Mouse (Mus musculus) liver, postnatal 0 days (tissue): ENCODE data around the gene Tmem44. TPM values are rescaled to one million over a fixed set of nuclear protein-coding genes. Genes with fewer than 3 reads are reported as not detected.

Experiments used
- ATAC-seq: fragments of 200-750 bp; cut with Nextera tagmentation; 2 replicates; pipeline ENCODE4 v1.8.0; 2017; ENCODE audit warnings: mild to moderate bottlenecking, moderate library complexity
- DNase-seq: peaks from one replicate; pipeline ENCODE4 v3.0.0-alpha.2; 2016
- H3K27ac ChIP-seq: fragments of 300-500 bp; sonication (generic); 2 replicates; pipeline ENCODE4 v1.5.1; 2014; ENCODE audit warnings: antibody characterized with exemption, moderate library complexity, mild to moderate bottlenecking, low read depth
- H3K27me3 ChIP-seq: fragments of 300-500 bp; sonication (generic); 2 replicates; pipeline ENCODE4 v1.6.1; 2014; ENCODE audit warnings: low read length, control low read depth, mixed read lengths; ENCODE audit not compliant: insufficient read depth
- H3K36me3 ChIP-seq: fragments of 300-500 bp; sonication (generic); replicated peaks from 2 replicates; pipeline ENCODE4 v1.6.1; 2014; ENCODE audit warnings: mild to moderate bottlenecking, control low read depth, low read length, moderate library complexity, mixed read lengths; ENCODE audit not compliant: insufficient read depth
- H3K4me1 ChIP-seq: fragments of 300-500 bp; sonication (generic); 2 replicates; pipeline ENCODE4 v1.6.1; 2014; ENCODE audit warnings: antibody characterized with exemption, mild to moderate bottlenecking, control low read depth; ENCODE audit not compliant: insufficient read depth
- H3K4me2 ChIP-seq: fragments of 300-500 bp; sonication (generic); 2 replicates; pipeline ENCODE4 v1.6.1; 2014; ENCODE audit warnings: low read depth, mild to moderate bottlenecking, low read length, moderate library complexity, mixed read lengths
- H3K4me3 ChIP-seq: fragments of 300-500 bp; sonication (generic); 2 replicates; pipeline ENCODE4 v1.5.1; 2014; ENCODE audit warnings: low read depth, low read length
- H3K9ac ChIP-seq: fragments of 300-500 bp; sonication (generic); replicated peaks from 2 replicates; pipeline ENCODE4 v1.6.1; 2014; ENCODE audit warnings: mild to moderate bottlenecking, moderate library complexity
- H3K9me3 ChIP-seq: fragments of 300-500 bp; sonication (generic); 2 replicates; pipeline ENCODE4 v1.6.1; 2016; ENCODE audit warnings: mild to moderate bottlenecking, control low read depth, low read length, mixed read lengths
- CTCF ChIP-seq: sonication (generic); IDR thresholded peaks from 2 replicates; pipeline ENCODE4 v1.5.1; 2016; ENCODE audit warnings: antibody characterized with exemption, low read depth
- EP300 ChIP-seq: IDR thresholded peaks from 2 replicates; pipeline ENCODE4 v1.6.1; 2016; ENCODE audit warnings: antibody characterized with exemption, low read depth, mild to moderate bottlenecking
- WGBS: fragments of 180-500 bp; shearing (Covaris S2); extraction: QIAGEN DNeasy Blood & Tissue Kit; methylation state at CpG from one replicate; pipeline ENCODE4 v1.1.7; 2014; ENCODE audit not compliant: insufficient replicate concordance; 5-methylcytosine and 5-hydroxymethylcytosine counted together
- polyA plus RNA-seq: library from polyadenylated mRNA; unstranded; fragments of >200 nt; fragmentation: Nextera tagmentation; extraction: Ambion mirVana; gene quantifications from 2 replicates; pipeline ENCODE4 v1.2.1, GENCODE M21; 2015

Gene Tmem44
- polyA plus RNA-seq, 1 experiment from 2014 or later, result 0.73 TPM

- Histone ChIP-seq H3K4me1 (no peaks in the 10 kb centered on the region), H3K27me3 (no peaks in the 10 kb centered on the region), H3K4me2 (no peak overlapping the region), H3K27ac (no peak overlapping the region), H3K4me3 (no peak overlapping the region), H3K36me3 (peaks cover 70% of the 10 kb centered on the region), H3K9me3 (no peaks in the 10 kb centered on the region), H3K9ac (no peak overlapping the region)
- WGBS, result 90% methylated on average over 1 of the region's 1 CpGs
- TF ChIP-seq EP300 (no peak), CTCF (no peak)
- no peak for DNase-seq
- no peak for ATAC-seq
Measured at GRCm38 (mm10) chr16:30576392-30576791, 25.8 kb upstream of the Tmem44 start.

- Histone ChIP-seq H3K4me1 (no peaks in the 10 kb centered on the region), H3K4me2 (no peak overlapping the region), H3K36me3 (peaks cover 72% of the 10 kb centered on the region), H3K27ac (no peak overlapping the region), H3K9ac (no peak overlapping the region), H3K9me3 (no peaks in the 10 kb centered on the region), H3K4me3 (no peak overlapping the region), H3K27me3 (no peaks in the 10 kb centered on the region)
- ATAC-seq (no peak), DNase-seq (no peak)
- TF ChIP-seq EP300 (no peak), CTCF (no peak)
- WGBS, result 73% methylated on average over 7 of the region's 7 CpGs
Measured at GRCm38 (mm10) chr16:30575815-30576214, 25.2 kb upstream of the Tmem44 start.

- ATAC-seq (no peak), DNase-seq (no peak)
- no peaks in the 10 kb centered on the region for H3K9me3 ChIP-seq
- no peaks in the 10 kb centered on the region for H3K27me3 ChIP-seq
- H3K9ac ChIP-seq, result no peak overlapping the region
- H3K4me1 ChIP-seq, result no peaks in the 10 kb centered on the region
- no peak overlapping the region for H3K4me2 ChIP-seq
- TF ChIP-seq CTCF (no peak), EP300 (no peak)
- no peak overlapping the region for H3K4me3 ChIP-seq
- WGBS, result 68% methylated on average over 4 of the region's 4 CpGs
- peaks cover 72% of the 10 kb centered on the region for H3K36me3 ChIP-seq
- H3K27ac ChIP-seq, result no peak overlapping the region
Measured at GRCm38 (mm10) chr16:30572239-30572638, 21.6 kb upstream of the Tmem44 start.

- H3K4me1 ChIP-seq, result no peaks in the 10 kb centered on the region
- TF ChIP-seq EP300 (no peak), CTCF (no peak)
- no peaks in the 10 kb centered on the region for H3K27me3 ChIP-seq
- WGBS, result 72% methylated on average over 5 of the region's 5 CpGs
- no peak overlapping the region for H3K4me2 ChIP-seq
- no peak overlapping the region for H3K27ac ChIP-seq
- no peaks in the 10 kb centered on the region for H3K9me3 ChIP-seq
- no peak overlapping the region for H3K4me3 ChIP-seq
- no peak for ATAC-seq
- no peak for DNase-seq
- H3K36me3 ChIP-seq, result peaks cover 69% of the 10 kb centered on the region
- H3K9ac ChIP-seq, result no peak overlapping the region
Measured at GRCm38 (mm10) chr16:30571378-30571777, 20.7 kb upstream of the Tmem44 start.

GRCm38 (mm10) chr16:30570173-30570572 is 19.5 kb upstream of the Tmem44 start:
- 0 out of 2 replicates have a peak, but pooled peaks cover 3% of the 10 kb centered on the region for H3K4me1 ChIP-seq
- TF ChIP-seq EP300 (no peak), CTCF (0 out of 2 replicates have a peak, but pooled peaks have one; percentile 13)
- no peak overlapping the region for H3K4me3 ChIP-seq
- H3K27me3 ChIP-seq, result no peaks in the 10 kb centered on the region
- H3K4me2 ChIP-seq, result no peak overlapping the region
- no peak overlapping the region for H3K9ac ChIP-seq
- H3K27ac ChIP-seq, result no peak overlapping the region
- ATAC-seq (no peak), DNase-seq (no peak)
- WGBS, result 86% methylated on average over 4 of the region's 4 CpGs
- H3K36me3 ChIP-seq, result peaks cover 77% of the 10 kb centered on the region
- no peaks in the 10 kb centered on the region for H3K9me3 ChIP-seq

- TF ChIP-seq EP300 (peak; percentile 57; the same call in 1 of the 2 replicates), CTCF (no peak)
- 63% methylated on average over 6 of the region's 6 CpGs for WGBS
- Histone ChIP-seq H3K36me3 (peaks cover 85% of the 10 kb centered on the region), H3K27ac (peak overlapping the region; percentile 73), H3K4me1 (peaks cover 5% of the 10 kb centered on the region; the same call in 1 of the 2 replicates), H3K27me3 (no peaks in the 10 kb centered on the region), H3K4me3 (no peak overlapping the region), H3K9me3 (no peaks in the 10 kb centered on the region), H3K4me2 (peak overlapping the region; percentile 39), H3K9ac (no peak overlapping the region)
- peak; percentile 87 for ATAC-seq
- DNase-seq, result no peak
Measured at GRCm38 (mm10) chr16:30565631-30566030, 15.0 kb upstream of the Tmem44 start.

- WGBS, result 87% methylated on average over 4 of the region's 4 CpGs
- no peak for TF ChIP-seq EP300
- TF ChIP-seq CTCF, result no peak
- Histone ChIP-seq H3K9ac (no peak overlapping the region), H3K27ac (no peak overlapping the region), H3K36me3 (peaks cover 55% of the 10 kb centered on the region), H3K4me3 (no peak overlapping the region), H3K4me2 (no peak overlapping the region), H3K27me3 (no peaks in the 10 kb centered on the region), H3K9me3 (peaks cover 2% of the 10 kb centered on the region), H3K4me1 (peaks cover 2% of the 10 kb centered on the region; the same call in 1 of the 2 replicates)
- DNase-seq (no peak), ATAC-seq (no peak)
Measured at GRCm38 (mm10) chr16:30560601-30561000, 10.0 kb upstream of the Tmem44 start.
